Comparison of ENCODE assay signal across 20 mouse cellular contexts in the genomic region with DNA sequence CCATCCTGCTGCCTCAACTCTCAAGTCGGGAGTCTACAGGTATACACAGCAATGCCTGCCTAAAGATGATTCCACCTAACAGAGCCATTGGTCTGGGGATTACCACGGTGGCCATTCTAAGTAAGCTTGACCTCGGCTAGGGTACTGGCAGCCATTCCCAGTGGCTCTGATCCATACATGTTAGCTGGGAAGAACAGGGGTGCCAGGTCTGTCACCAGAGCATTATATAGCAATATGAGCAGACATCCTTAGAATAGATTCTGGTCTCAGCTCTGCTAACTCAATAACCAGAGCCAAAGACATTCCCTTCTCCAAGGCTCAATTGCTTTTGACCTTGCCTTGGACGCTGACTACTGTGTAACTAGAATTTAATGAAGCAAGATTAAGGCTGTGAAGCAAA.
DNase-seq lines count a peak whose midpoint lies in the region; ATAC-seq and TF ChIP-seq lines count a peak whose summit lies in the region.
"Had no signal": no experiment of that assay in that cellular context is flagged by ENCODE, and none has a peak within 500 bp of the region (broad histone marks: within the 10 kb centered on the region; RNA-seq: fewer than 3 reads in every experiment).

No protein-coding gene starts in this region.

- peak; percentile 79 for DNase-seq in gastrocnemius, adult 2 months
- DNase-seq in gastrocnemius, postnatal 4 days (ENCODE audit: low spot score in 2 of 2): no peak
- DNase-seq in testis, postnatal 10 days (ENCODE audit: low spot score): no peak
- DNase-seq in gastrocnemius, postnatal 14 days: peak; percentile 19
- peak; percentile 79 for DNase-seq in skeletal muscle tissue, adult 2 months (ENCODE audit: low read depth, low spot score)
- no peak for DNase-seq in thymus, postnatal 10 days (ENCODE audit: low spot score in 2 of 2)
- DNase-seq: adrenal gland, adult 2 months; adrenal gland, postnatal 10 days; adrenal gland, postnatal 25 days; cerebellum, adult 11-12 months; cerebellum, adult 2 months; cerebellum, adult 9-10 months; cerebellum, postnatal 10 days; cerebellum, postnatal 25 days had no signal

- H3K4me3 ChIP-seq in gastrocnemius, adult 2 months: no peak overlapping the region
- peak overlapping the region; percentile 68 for H3K4me3 ChIP-seq in testis, adult 2 months (ENCODE audit: control insufficient read depth, low read depth, low read length)
- H3K4me3 ChIP-seq: embryonic facial prominence, embryonic 10.5 days; embryonic facial prominence, embryonic 12.5 days; forebrain, embryonic 13.5 days; forebrain, embryonic 15.5 days had no signal

- no peak for ATAC-seq in cerebellum, adult (ENCODE audit: insufficient number of reproducible peaks, low FRiP score, low TSS enrichment)
- ATAC-seq: forebrain, embryonic 13.5 days; forebrain, embryonic 15.5 days had no signal

- no peak for TF ChIP-seq CTCF in gastrocnemius, adult 2 months (IDR thresholded peaks at IDR 0.05)
- no peak for TF ChIP-seq CTCF in testis, adult 2 months (IDR thresholded peaks at IDR 0.05; ENCODE audit: control insufficient read depth, insufficient read depth, insufficient replicate concordance, low read depth, low read length)

- peaks cover 14% of the 10 kb centered on the region for H3K4me1 ChIP-seq in testis, adult 2 months (ENCODE audit: control insufficient read depth, insufficient read depth, low read length)

- H3K27me3 ChIP-seq in testis, adult 2 months (ENCODE audit: control insufficient read depth, insufficient read depth, low read length): no peaks in the 10 kb centered on the region
- H3K27me3 ChIP-seq: embryonic facial prominence, embryonic 12.5 days; forebrain, embryonic 13.5 days; forebrain, embryonic 15.5 days had no signal

- H3K27ac ChIP-seq in gastrocnemius, adult 2 months: peak overlapping the region; percentile 74
- no peak overlapping the region for H3K27ac ChIP-seq in testis, adult 2 months (ENCODE audit: control insufficient read depth, insufficient read depth, low read depth, low read length)
- H3K27ac ChIP-seq: embryonic facial prominence, embryonic 10.5 days; embryonic facial prominence, embryonic 12.5 days; forebrain, embryonic 13.5 days; forebrain, embryonic 15.5 days had no signal

- no peak for TF ChIP-seq POLR2A in testis, adult 2 months (IDR thresholded peaks at IDR 0.05; ENCODE audit: control insufficient read depth, low read depth, low read length)

- no peaks in the 10 kb centered on the region for H3K36me3 ChIP-seq in testis, adult 2 months (ENCODE audit: control insufficient read depth, insufficient read depth, low read length)
- H3K36me3 ChIP-seq: embryonic facial prominence, embryonic 10.5 days; embryonic facial prominence, embryonic 12.5 days; forebrain, embryonic 15.5 days had no signal

- intact Hi-C loops in gastrocnemius, adult 2 months (cut with DNase I): loop anchor here (5.0 to 10.0 kb wide), 3 partner anchors 72 to 381 kb away; no protein-coding TSS in a partner anchor
- intact Hi-C loops in gastrocnemius, postnatal 14 days (cut with DNase I; ENCODE audit: low total_unique reads): loop anchor here (5.0 kb wide), 1 partner anchor 268 kb away; no protein-coding TSS in a partner anchor

Comparison
In these comparisons a context has a peak if more than half of its experiments do, and no peak if none do; other contexts are left out.
1. DNase-seq: peak in gastrocnemius, adult 2 months (single experiment), gastrocnemius, postnatal 14 days (single experiment) and skeletal muscle tissue, adult 2 months (single experiment); none in gastrocnemius, postnatal 4 days (0 of 2), testis, postnatal 10 days (single experiment) and thymus, postnatal 10 days (0 of 2).